Mouse (Mus musculus) CD8-positive naive resting alpha-beta T cell, adult 2 months (primary cell): Measurements from ENCODE around the gene Tmem160.

Experiments used
- DNase-seq, 2 experiments: peaks; one replicate each; pipeline ENCODE4 v3.0.0; 2022; ENCODE audit warnings: low read depth in 2 of 2, low spot score in 2 of 2

Gene Tmem160

GRCm38 (mm10) chr7:16489948-16490347 lies 37.4 kb downstream of the Tmem160 start:
- DNase-seq, result no peak

GRCm38 (mm10) chr7:16491759-16492158 lies 39.2 kb downstream of the Tmem160 start:
- DNase-seq, result peak; percentile 46 to 64

GRCm38 (mm10) chr7:16492211-16492610 lies 39.6 kb downstream of the Tmem160 start:
- no peak for DNase-seq

- peak; percentile 28 to 40 for DNase-seq
Measured at GRCm38 (mm10) chr7:16493361-16493760, 40.8 kb downstream of the Tmem160 start.

- no peak for DNase-seq
Measured at GRCm38 (mm10) chr7:16496260-16496659, 43.7 kb downstream of the Tmem160 start.

- DNase-seq, result no peak
Measured at GRCm38 (mm10) chr7:16499671-16500104, 47.1 kb downstream of the Tmem160 start.

- DNase-seq, result no peak
Measured at GRCm38 (mm10) chr7:16501571-16501970, 49.0 kb downstream of the Tmem160 start.

GRCm38 (mm10) chr7:16504573-16505225 lies 52.1 kb downstream of the Tmem160 start:
- no peak for DNase-seq
